Mouse (Mus musculus): ENCODE measurements at regions not wholly inside any gene's neighbourhood (a gene's known extent, or its start where the extent isn't known, plus 50 kb on each side); places are given as distances from the start of the nearest gene placed in this dataset.

DNA sequence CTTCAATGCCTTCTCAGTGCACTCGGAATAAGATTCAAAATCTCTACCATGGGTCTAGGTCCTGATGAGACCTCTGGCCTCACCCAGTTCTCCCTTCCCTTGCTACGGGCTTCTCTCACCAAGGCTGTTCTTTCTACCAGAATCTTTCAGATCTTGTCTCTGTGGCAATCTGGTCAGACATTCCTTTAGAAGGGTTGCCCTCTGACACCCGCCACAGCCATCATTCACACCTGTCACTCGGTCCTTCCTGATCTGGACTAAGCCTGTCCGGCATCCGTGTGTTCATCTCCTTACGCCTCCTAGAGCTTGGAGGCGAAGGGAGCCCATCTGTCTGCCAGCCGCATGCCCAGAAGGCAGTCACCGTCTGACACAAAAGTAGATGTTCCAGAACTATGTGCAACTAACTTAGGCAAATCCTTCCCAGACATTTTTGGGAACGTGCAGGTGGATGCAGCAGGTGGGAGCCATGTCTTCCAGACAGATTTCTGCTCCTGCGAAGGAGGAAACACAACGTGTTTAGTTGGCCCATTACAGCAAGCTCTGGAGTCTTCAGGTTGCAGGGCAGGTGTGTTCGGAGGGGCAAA, 77.7 kb downstream of the Fam76b start:
- 75% methylated on average over 14 of the region's 14 CpGs for WGBS
- H3K27ac ChIP-seq: no peak overlapping the region
- no peak for DNase-seq (ENCODE audit: low spot score)
- H3K9me3 ChIP-seq: no peaks in the 10 kb centered on the region
- no peaks in the 10 kb centered on the region for H3K36me3 ChIP-seq
- no peak overlapping the region for H3K4me3 ChIP-seq
- no peaks in the 10 kb centered on the region for H3K27me3 ChIP-seq (ENCODE audit: insufficient read depth, poor library complexity, severe bottlenecking)
- H3K4me1 ChIP-seq: 0 out of 2 replicates have a peak, but pooled peaks cover 5% of the 10 kb centered on the region

- Histone ChIP-seq H3K9me3 (no peaks in the 10 kb centered on the region), H3K27ac (no peak overlapping the region), H3K4me3 (no peak overlapping the region), H3K27me3 (ENCODE audit: insufficient read depth, poor library complexity, severe bottlenecking) (0 out of 2 replicates have a peak, but pooled peaks cover under 1% of the 10 kb centered on the region), H3K36me3 (no peaks in the 10 kb centered on the region), H3K4me1 (0 out of 2 replicates have a peak, but pooled peaks cover 5% of the 10 kb centered on the region)
- DNase-seq (ENCODE audit: low spot score): no peak
- 89% methylated on average over 6 of the region's 6 CpGs for WGBS
These were observed 79.2 kb downstream of the Fam76b start for GRCm38 (mm10) chr9:13906736-13907135.

- DNase-seq (ENCODE audit: low spot score): no peak
- H3K36me3 ChIP-seq: no peaks in the 10 kb centered on the region
- WGBS: 71% methylated on average over 3 of the region's 3 CpGs
- no peak overlapping the region for H3K27ac ChIP-seq
- H3K27me3 ChIP-seq (ENCODE audit: insufficient read depth, poor library complexity, severe bottlenecking): 0 out of 2 replicates have a peak, but pooled peaks cover 7% of the 10 kb centered on the region
- H3K9me3 ChIP-seq: no peaks in the 10 kb centered on the region
- H3K4me1 ChIP-seq: 0 out of 2 replicates have a peak, but pooled peaks cover 9% of the 10 kb centered on the region
- H3K4me3 ChIP-seq: no peak overlapping the region
These were observed 82.1 kb downstream of the Fam76b start for GRCm38 (mm10) chr9:13909604-13910003.

DNA sequence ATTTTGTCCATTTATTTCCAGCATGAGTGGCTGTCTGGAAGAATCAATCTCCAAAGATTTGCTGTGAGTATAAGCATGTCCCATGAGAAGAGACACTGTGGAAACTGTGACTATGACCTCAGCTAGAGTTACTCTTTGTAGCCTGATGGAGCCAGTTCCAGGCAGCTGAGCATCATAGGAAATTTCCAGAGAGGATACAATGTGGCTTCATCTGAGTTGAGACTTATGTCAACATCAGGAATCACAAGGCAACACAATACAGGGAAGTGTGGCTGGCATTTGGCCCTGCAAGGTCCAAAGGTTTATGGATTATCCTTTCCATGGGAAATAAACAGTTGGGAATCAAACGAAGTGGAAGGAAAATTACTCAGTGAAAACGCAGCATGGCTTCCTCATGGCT, 82.6 kb downstream of the Fam76b start:
- no peaks in the 10 kb centered on the region for H3K9me3 ChIP-seq
- 70% methylated on average over 2 of the region's 2 CpGs for WGBS
- H3K4me3 ChIP-seq: no peak overlapping the region
- 0 out of 2 replicates have a peak, but pooled peaks cover 7% of the 10 kb centered on the region for H3K27me3 ChIP-seq (ENCODE audit: insufficient read depth, poor library complexity, severe bottlenecking)
- no peak overlapping the region for H3K27ac ChIP-seq
- no peaks in the 10 kb centered on the region for H3K36me3 ChIP-seq
- 0 out of 2 replicates have a peak, but pooled peaks cover 7% of the 10 kb centered on the region for H3K4me1 ChIP-seq
- no peak for DNase-seq (ENCODE audit: low spot score)

- 0 out of 2 replicates have a peak, but pooled peaks cover 4% of the 10 kb centered on the region for H3K4me1 ChIP-seq
- no peak overlapping the region for H3K27ac ChIP-seq
- DNase-seq (ENCODE audit: low spot score): no peak
- WGBS: 79% methylated on average over 3 of the region's 3 CpGs
- no peaks in the 10 kb centered on the region for H3K36me3 ChIP-seq
- H3K9me3 ChIP-seq: no peaks in the 10 kb centered on the region
- no peak overlapping the region for H3K4me3 ChIP-seq
- 0 out of 2 replicates have a peak, but pooled peaks cover 7% of the 10 kb centered on the region for H3K27me3 ChIP-seq (ENCODE audit: insufficient read depth, poor library complexity, severe bottlenecking)
These were observed 85.9 kb downstream of the Fam76b start for GRCm38 (mm10) chr9:13913459-13913858.

DNA sequence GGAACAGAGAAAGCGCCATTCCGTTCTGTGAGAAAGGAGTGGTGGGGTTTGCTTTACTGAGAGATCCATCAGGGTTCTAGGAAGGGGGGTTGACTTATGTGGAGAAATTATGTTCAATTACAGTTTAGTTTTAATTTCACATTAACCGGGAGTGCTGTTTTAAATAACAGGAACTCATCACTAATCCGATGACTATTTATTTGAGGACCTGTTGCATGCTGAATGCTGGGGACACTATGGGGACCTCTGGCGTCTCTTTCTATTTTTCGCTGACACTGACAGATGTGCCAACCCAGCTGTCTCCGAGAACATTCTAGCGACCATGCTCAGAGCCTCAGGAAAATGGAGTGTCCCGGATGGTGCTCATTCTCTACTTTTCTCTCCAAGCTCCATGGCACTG, 86.6 kb downstream of the Fam76b start:
- H3K27ac ChIP-seq: no peak overlapping the region
- DNase-seq (ENCODE audit: low spot score): no peak
- 0 out of 2 replicates have a peak, but pooled peaks cover 7% of the 10 kb centered on the region for H3K27me3 ChIP-seq (ENCODE audit: insufficient read depth, poor library complexity, severe bottlenecking)
- H3K4me3 ChIP-seq: no peak overlapping the region
- WGBS: 81% methylated on average over 9 of the region's 9 CpGs
- H3K36me3 ChIP-seq: no peaks in the 10 kb centered on the region
- H3K4me1 ChIP-seq: 0 out of 2 replicates have a peak, but pooled peaks cover 4% of the 10 kb centered on the region
- no peaks in the 10 kb centered on the region for H3K9me3 ChIP-seq

- no peak for DNase-seq (ENCODE audit: low spot score)
- Histone ChIP-seq H3K4me3 (no peak overlapping the region), H3K9me3 (no peaks in the 10 kb centered on the region), H3K27ac (no peak overlapping the region), H3K4me1 (peaks cover 9% of the 10 kb centered on the region; the same call in 1 of the 2 replicates), H3K27me3 (ENCODE audit: insufficient read depth, poor library complexity, severe bottlenecking) (0 out of 2 replicates have a peak, but pooled peaks cover 7% of the 10 kb centered on the region), H3K36me3 (no peaks in the 10 kb centered on the region)
- WGBS: 81% methylated on average over 3 of the region's 3 CpGs
These were observed 87.3 kb downstream of the Fam76b start for GRCm38 (mm10) chr9:13914847-13915246.

GRCm38 (mm10) chr9:13916837-13917236, 89.3 kb downstream of the Fam76b start:
- H3K27ac ChIP-seq: no peak overlapping the region
- H3K4me3 ChIP-seq: no peak overlapping the region
- 0 out of 2 replicates have a peak, but pooled peaks cover 6% of the 10 kb centered on the region for H3K27me3 ChIP-seq (ENCODE audit: insufficient read depth, poor library complexity, severe bottlenecking)
- no peaks in the 10 kb centered on the region for H3K36me3 ChIP-seq
- no peaks in the 10 kb centered on the region for H3K9me3 ChIP-seq
- 82% methylated on average over 7 of the region's 7 CpGs for WGBS
- peaks cover 10% of the 10 kb centered on the region; the same call in 1 of the 2 replicates for H3K4me1 ChIP-seq
- DNase-seq (ENCODE audit: low spot score): no peak

GRCm38 (mm10) chr9:13918606-13919202, 91.2 kb downstream of the Fam76b start:
- WGBS: 66% methylated on average over 7 of the region's 7 CpGs
- no peaks in the 10 kb centered on the region for H3K36me3 ChIP-seq
- no peak for DNase-seq (ENCODE audit: low spot score)
- peaks cover 6% of the 10 kb centered on the region; the same call in 1 of the 2 replicates for H3K4me1 ChIP-seq
- 0 out of 2 replicates have a peak, but pooled peaks cover 2% of the 10 kb centered on the region for H3K9me3 ChIP-seq
- H3K4me3 ChIP-seq: no peak overlapping the region
- H3K27ac ChIP-seq: no peak overlapping the region
- no peaks in the 10 kb centered on the region for H3K27me3 ChIP-seq (ENCODE audit: insufficient read depth, poor library complexity, severe bottlenecking)

- WGBS: 75% methylated on average over 9 of the region's 9 CpGs
- H3K9me3 ChIP-seq: 0 out of 2 replicates have a peak, but pooled peaks cover 2% of the 10 kb centered on the region
- DNase-seq (ENCODE audit: low spot score): no peak
- no peaks in the 10 kb centered on the region for H3K36me3 ChIP-seq
- no peak overlapping the region for H3K27ac ChIP-seq
- no peaks in the 10 kb centered on the region for H3K27me3 ChIP-seq (ENCODE audit: insufficient read depth, poor library complexity, severe bottlenecking)
- peaks cover 6% of the 10 kb centered on the region; the same call in 1 of the 2 replicates for H3K4me1 ChIP-seq
- no peak overlapping the region for H3K4me3 ChIP-seq
These were observed 92.4 kb downstream of the Fam76b start for GRCm38 (mm10) chr9:13919739-13920410.

GRCm38 (mm10) chr9:13920623-13921022, 93.1 kb downstream of the Fam76b start:
- H3K9me3 ChIP-seq: 0 out of 2 replicates have a peak, but pooled peaks cover 2% of the 10 kb centered on the region
- no peak for DNase-seq (ENCODE audit: low spot score)
- WGBS: 87% methylated on average over 1 of the region's 1 CpGs

DNA sequence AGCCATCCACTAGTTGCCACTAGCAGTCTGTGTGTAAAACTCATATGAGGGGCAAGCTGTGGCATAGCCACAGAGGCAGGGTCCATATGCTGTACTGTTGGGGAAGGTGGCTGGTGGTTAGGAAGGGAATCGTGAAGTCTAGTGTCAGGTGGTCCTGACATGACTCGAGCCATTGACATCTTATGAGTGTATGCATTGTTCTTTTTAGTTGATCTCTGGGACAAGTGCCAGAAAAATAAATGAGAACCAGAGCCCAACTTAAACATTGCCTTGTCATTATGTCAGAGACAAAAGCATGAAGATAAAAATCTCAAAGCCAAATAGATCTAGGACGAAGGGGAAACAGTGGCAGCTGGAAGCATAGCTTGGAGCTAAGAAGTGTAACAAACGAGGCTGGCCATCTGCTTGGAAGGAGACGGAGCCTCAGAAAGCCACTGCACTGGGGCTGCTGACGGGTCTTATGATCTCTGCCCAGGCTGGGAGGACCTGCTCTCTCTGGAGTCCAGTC, 104.5 kb downstream of the Fam76b start:
- DNase-seq (ENCODE audit: low spot score): no peak
- no peak overlapping the region for H3K4me3 ChIP-seq
- WGBS: 37% methylated on average over 6 of the region's 6 CpGs
- peaks cover 22% of the 10 kb centered on the region for H3K27me3 ChIP-seq (ENCODE audit: insufficient read depth, poor library complexity, severe bottlenecking)
- H3K36me3 ChIP-seq: no peaks in the 10 kb centered on the region
- no peaks in the 10 kb centered on the region for H3K4me1 ChIP-seq
- H3K9me3 ChIP-seq: no peaks in the 10 kb centered on the region; the same call in 1 of the 2 replicates
- no peak overlapping the region for H3K27ac ChIP-seq

More at GRCm38 (mm10) chr9:13920623-13921022, 93.1 kb downstream of the Fam76b start:
- Histone ChIP-seq H3K27ac (no peak overlapping the region), H3K36me3 (no peaks in the 10 kb centered on the region), H3K27me3 (ENCODE audit: insufficient read depth, poor library complexity, severe bottlenecking) (no peaks in the 10 kb centered on the region), H3K4me3 (no peak overlapping the region), H3K4me1 (peaks cover 6% of the 10 kb centered on the region; the same call in 1 of the 2 replicates)
